Mouse (Mus musculus): ENCODE results near the gene Skap1.

- no peak for TF ChIP-seq CTCF (IDR thresholded peaks at IDR 0.05; ENCODE audit: low read depth)
- no peak for TF ChIP-seq EP300 (IDR thresholded peaks at IDR 0.05; ENCODE audit: low read depth)
Measured at GRCm38 (mm10) chr11:96736361-96736760, 272.0 kb downstream of the Skap1 start.
